Mouse (Mus musculus) testis, adult 2 months (tissue): ENCODE measurements around the gene Dhx35. TPM values are rescaled to one million over a fixed set of nuclear protein-coding genes. Genes with fewer than 3 reads are reported as not detected.

Source experiments
- H3K27ac ChIP-seq: fragments of 200-500 bp; 2 replicates; pipeline ENCODE4 v1.5.1; 2012; ENCODE audit warnings: low read depth, low read length; ENCODE audit not compliant: control insufficient read depth, insufficient read depth
- H3K27me3 ChIP-seq: fragments of 200-500 bp; 2 replicates; pipeline ENCODE4 v1.6.1; 2012; ENCODE audit warnings: mild to moderate bottlenecking, low read length, moderate library complexity; ENCODE audit not compliant: control insufficient read depth, insufficient read depth
- H3K36me3 ChIP-seq: fragments of 200-500 bp; 2 replicates; pipeline ENCODE4 v1.6.1; 2012; ENCODE audit warnings: mild to moderate bottlenecking, low read length; ENCODE audit not compliant: control insufficient read depth, insufficient read depth
- H3K4me1 ChIP-seq: fragments of 200-500 bp; 2 replicates; pipeline ENCODE4 v1.6.1; 2012; ENCODE audit warnings: low read length; ENCODE audit not compliant: control insufficient read depth, insufficient read depth
- H3K4me3 ChIP-seq: fragments of 200-500 bp; 2 replicates; pipeline ENCODE4 v1.5.1; 2012; ENCODE audit warnings: low read depth, mild to moderate bottlenecking, low read length, moderate library complexity, mixed read lengths; ENCODE audit not compliant: control insufficient read depth
- CTCF ChIP-seq: fragments of 200-500 bp; IDR thresholded peaks from 2 replicates; pipeline ENCODE4 v1.5.1; 2012; ENCODE audit warnings: low read depth, mild to moderate bottlenecking, inconsistent platforms, low read length, moderate library complexity; ENCODE audit not compliant: control insufficient read depth, insufficient read depth, insufficient replicate concordance
- POLR2A ChIP-seq: fragments of 200-500 bp; IDR thresholded peaks from 2 replicates; pipeline ENCODE4 v1.6.1; 2012; ENCODE audit warnings: low read depth, mild to moderate bottlenecking, inconsistent platforms, low read length, moderate library complexity; ENCODE audit not compliant: control insufficient read depth
- polyA plus RNA-seq: library from polyadenylated mRNA; depleted of rRNA; stranded (reverse); fragments of >200 nt; gene quantifications from 2 replicates; pipeline ENCODE4 v1.2.3, GENCODE M21; 2012

Gene Dhx35
- polyA plus RNA-seq, 1 experiment = 18.9 TPM

- Histone ChIP-seq H3K4me3 (peak overlapping the region; percentile 87; the same call in 1 of the 2 replicates), H3K27me3 (no peaks in the 10 kb centered on the region), H3K27ac (no peak overlapping the region), H3K36me3 (no peaks in the 10 kb centered on the region), H3K4me1 (peaks cover 5% of the 10 kb centered on the region; the same call in 1 of the 2 replicates)
- no peak for TF ChIP-seq CTCF
- no peak for TF ChIP-seq POLR2A
Measured at GRCm38 (mm10) chr2:158768771-158769170, 25.8 kb upstream of the Dhx35 start.

GRCm38 (mm10) chr2:158770126-158770757 lies 24.4 kb upstream of the Dhx35 start:
- Histone ChIP-seq H3K27ac (no peak overlapping the region), H3K27me3 (no peaks in the 10 kb centered on the region), H3K4me3 (no peak overlapping the region), H3K36me3 (no peaks in the 10 kb centered on the region), H3K4me1 (peaks cover 5% of the 10 kb centered on the region; the same call in 1 of the 2 replicates)
- no peak for TF ChIP-seq CTCF
- no peak for TF ChIP-seq POLR2A

GRCm38 (mm10) chr2:158771066-158771763 lies 23.4 kb upstream of the Dhx35 start:
- no peak overlapping the region for H3K27ac ChIP-seq
- H3K4me1 ChIP-seq = peaks cover 5% of the 10 kb centered on the region; the same call in 1 of the 2 replicates
- TF ChIP-seq CTCF (no peak), POLR2A (no peak)
- H3K27me3 ChIP-seq = no peaks in the 10 kb centered on the region
- no peaks in the 10 kb centered on the region for H3K36me3 ChIP-seq
- no peak overlapping the region for H3K4me3 ChIP-seq

- H3K36me3 ChIP-seq = no peaks in the 10 kb centered on the region
- TF ChIP-seq POLR2A (no peak), CTCF (no peak)
- H3K27me3 ChIP-seq = no peaks in the 10 kb centered on the region
- H3K27ac ChIP-seq = no peak overlapping the region
- no peak overlapping the region for H3K4me3 ChIP-seq
- H3K4me1 ChIP-seq = peaks cover 6% of the 10 kb centered on the region; the same call in 1 of the 2 replicates
Measured at GRCm38 (mm10) chr2:158772808-158773207, 21.8 kb upstream of the Dhx35 start.

GRCm38 (mm10) chr2:158774886-158775285 lies 19.7 kb upstream of the Dhx35 start:
- H3K4me1 ChIP-seq = peaks cover 3% of the 10 kb centered on the region; the same call in 1 of the 2 replicates
- TF ChIP-seq CTCF = no peak
- no peak overlapping the region for H3K27ac ChIP-seq
- H3K27me3 ChIP-seq = no peaks in the 10 kb centered on the region
- no peaks in the 10 kb centered on the region for H3K36me3 ChIP-seq
- no peak overlapping the region for H3K4me3 ChIP-seq

- Histone ChIP-seq H3K27me3 (no peaks in the 10 kb centered on the region), H3K36me3 (no peaks in the 10 kb centered on the region), H3K27ac (no peak overlapping the region), H3K4me1 (peaks cover 2% of the 10 kb centered on the region; the same call in 1 of the 2 replicates), H3K4me3 (no peak overlapping the region)
- TF ChIP-seq POLR2A = no peak
- TF ChIP-seq CTCF = no peak
Measured at GRCm38 (mm10) chr2:158776716-158777115, 17.9 kb upstream of the Dhx35 start.

- H3K4me1 ChIP-seq = peaks cover 2% of the 10 kb centered on the region; the same call in 1 of the 2 replicates
- H3K27ac ChIP-seq = peak overlapping the region; percentile 24; the same call in 1 of the 2 replicates
- TF ChIP-seq CTCF (no peak), POLR2A (no peak)
- H3K27me3 ChIP-seq = no peaks in the 10 kb centered on the region
- H3K4me3 ChIP-seq = no peak overlapping the region
- no peaks in the 10 kb centered on the region for H3K36me3 ChIP-seq
Measured at GRCm38 (mm10) chr2:158777490-158777889, 17.1 kb upstream of the Dhx35 start.
